Mouse (Mus musculus) 416B (cell line): ENCODE results near the gene Sgo1.
"Not testable (repeated sequence)": the region's sequence is repeated elsewhere in the genome, so short reads cannot be mapped to it uniquely, and the experiment has no call there.

Experiments
- DNase-seq: peaks from one replicate; pipeline ENCODE4 v3.0.0; 2011; ENCODE audit warnings: low read depth

Sgo1 gene

DNA sequence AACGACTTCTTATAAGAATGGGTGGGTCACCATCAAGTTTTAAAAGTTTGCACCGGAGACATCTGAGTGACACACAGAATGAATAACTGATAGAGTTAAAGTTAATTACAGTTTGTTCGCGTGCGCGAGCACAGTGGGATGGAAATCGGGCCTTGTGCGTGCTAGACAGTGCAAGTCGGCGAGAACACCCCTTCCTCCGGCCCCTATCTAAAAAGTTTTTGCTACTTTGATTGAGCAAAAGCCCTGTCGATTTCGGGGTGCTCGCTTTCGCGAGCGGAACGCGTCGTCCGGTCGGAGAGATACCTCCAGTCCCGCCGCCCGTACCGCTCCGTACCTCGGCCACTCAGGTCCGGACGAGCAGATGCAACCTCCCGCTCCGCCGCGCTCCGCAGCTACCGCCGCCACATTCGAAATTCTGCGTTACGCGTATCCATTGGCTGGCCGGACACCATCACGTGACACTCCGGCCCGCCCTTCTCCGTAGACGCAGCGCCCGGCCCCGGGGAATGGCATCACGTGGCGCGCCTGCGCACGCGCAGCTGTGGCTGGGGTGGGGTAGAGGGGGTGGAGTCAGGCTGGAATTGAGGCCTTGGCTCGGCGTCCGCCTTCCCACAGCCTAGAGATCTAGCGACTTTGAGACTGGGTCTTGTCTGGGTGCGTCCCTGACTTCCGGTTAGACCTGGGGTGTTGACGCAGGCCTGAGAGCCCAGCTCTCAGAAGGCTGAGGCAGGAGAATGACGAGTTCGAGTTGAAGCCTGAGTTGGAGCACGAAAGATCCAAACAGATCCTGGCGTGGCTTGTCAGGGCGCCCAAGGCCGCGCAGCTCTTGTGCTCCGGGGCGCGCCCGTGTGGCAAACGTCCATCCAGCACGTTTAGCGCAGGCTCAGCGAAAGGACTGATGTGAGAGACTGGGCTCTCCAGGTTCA, at the start of gene Sgo1:
Sgo1 (minus strand) TSS at position 457 of the 926 bp plus-strand sequence.
- peak; percentile 97 for DNase-seq

DNA sequence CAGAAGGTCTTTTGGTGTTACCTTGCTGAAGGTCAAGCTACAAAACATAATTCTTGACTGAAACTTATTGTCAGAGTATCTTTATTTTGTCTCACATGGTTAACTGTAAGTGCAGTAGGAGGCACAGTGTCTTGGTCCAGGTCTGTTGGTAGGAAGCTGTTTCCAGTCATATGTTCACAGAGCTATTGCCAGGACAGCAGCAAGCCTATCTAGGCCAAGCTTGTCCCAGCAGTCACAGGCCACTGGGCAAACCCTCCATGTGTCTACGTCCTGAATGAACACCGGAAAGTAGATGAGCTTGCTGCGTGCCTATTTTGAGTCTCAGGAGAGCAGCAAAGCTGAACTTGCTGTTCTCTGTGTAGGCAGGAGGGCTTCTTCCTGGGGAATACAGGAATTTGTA, 29.8 kb upstream of the Sgo1 start:
- DNase-seq: not testable (repeated sequence)

DNA sequence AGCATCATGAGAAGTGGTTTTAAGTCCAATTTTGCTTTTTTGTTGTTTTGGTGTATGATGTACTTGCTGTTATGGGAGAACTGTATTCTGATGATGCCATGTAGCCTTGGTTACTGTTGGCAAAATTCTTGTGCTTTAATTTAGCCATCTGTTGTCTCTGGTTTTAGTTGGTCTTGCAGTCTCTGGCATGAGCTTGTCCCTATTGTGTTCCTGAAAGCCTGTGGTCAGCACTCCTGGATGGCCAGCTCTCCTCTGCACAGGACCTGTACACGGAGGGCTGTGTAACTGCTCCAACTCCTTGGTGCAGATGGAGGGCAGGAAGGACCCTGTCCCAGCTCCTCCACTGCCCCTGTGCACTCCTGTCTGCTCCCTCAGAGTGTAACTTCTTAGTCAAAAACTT, 29.3 kb upstream of the Sgo1 start:
- no peak for DNase-seq

DNA sequence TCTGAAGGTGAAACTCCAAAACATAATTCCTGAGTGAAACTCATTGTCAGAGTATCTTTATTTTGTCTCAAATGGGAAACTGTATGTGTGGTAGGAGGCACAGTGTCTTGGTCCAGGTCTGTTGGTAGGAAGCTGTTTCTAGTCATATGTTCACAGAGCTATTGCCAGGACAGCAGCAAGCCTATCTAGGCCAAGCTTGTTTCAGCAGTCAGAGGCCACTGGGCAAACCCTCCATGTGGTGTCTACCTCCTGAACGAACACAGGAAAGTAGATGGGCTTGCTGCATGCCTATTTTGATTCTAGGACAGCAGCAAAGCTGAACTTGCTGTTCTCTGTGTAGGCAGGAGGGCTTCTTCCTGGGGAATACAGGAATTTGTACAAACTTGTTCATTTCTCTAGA, 26.0 kb upstream of the Sgo1 start:
- DNase-seq: not testable (repeated sequence)

DNA sequence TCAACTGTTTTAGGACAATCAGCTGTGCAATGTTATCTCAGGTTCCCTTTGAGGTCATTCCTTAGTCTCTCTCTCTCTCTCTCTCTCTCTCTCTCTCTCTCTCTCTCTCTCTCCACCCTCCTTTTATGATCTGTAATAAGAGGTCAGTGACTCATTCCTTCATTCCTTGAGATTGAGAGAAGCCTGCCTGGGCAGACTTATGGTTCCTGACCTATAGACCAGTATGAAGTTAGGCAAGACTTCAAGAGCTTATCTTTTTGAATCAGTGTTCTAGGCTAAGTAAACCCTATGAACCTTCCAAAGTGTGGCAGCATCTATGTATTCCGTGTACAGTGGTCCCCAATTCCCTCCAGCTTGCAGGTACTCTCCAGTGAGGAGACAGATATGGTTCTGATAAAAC, 25.3 kb upstream of the Sgo1 start:
- DNase-seq: no peak

DNA sequence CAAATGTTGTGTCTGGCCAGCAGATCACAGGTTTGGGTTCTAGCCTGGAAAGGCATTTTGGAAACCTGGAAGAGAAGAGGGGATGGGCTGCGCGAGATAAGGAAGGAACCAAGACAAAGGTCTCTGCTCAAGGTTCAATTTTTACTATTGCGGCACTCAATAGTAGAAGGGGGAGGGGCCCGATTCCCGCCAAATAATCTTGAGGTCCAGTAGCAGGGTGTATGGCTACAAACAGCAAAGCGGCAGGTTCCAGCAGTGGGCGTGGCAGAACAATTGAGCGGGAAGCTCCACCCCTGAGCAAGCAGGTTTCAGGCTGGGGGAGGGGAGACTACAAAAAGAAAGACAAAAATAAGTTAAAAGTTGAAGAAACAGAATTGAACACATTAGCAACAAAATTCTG, 8.4 kb upstream of the Sgo1 start:
- not testable (repeated sequence) for DNase-seq

DNA sequence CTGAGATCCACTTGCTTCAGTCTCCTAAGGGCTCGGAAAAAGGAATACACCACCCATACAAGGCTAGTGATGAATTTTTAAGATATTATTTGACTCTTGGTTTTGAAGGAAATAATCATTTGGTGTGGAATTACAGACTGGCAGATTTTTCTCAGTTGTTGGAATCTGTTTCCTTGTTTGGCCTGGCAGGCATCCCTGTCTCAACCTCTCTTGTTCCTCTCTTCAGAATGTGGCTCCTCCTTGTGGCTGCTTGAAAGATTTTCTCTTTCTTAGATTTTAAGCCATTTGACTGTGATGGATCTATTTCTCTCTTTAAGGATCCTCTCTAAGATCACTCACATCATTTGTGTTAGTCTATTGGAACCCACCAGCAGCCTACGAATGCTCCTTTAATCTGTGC, 4.9 kb upstream of the Sgo1 start:
- DNase-seq: peak; percentile 70

DNA sequence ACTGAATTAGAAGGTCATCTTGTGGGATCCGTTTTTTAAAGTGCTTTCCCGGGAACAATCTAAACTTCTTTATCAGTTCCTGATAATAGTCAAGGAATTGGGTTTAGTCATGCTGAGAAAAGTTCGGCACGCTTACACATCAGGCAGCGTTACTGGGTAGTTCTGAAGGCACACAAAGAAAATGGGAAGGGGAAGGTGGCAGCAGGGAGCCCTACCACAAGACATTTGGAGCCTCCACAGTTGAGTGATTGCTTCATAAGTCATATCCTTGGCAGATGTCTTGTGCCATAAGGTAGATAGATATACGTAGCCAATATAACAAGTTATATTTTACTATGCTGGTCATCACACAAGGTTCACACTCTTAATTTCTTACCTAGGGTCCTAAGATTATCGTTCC, 813 bp upstream of the Sgo1 start:
- peak; percentile 73 for DNase-seq

DNA sequence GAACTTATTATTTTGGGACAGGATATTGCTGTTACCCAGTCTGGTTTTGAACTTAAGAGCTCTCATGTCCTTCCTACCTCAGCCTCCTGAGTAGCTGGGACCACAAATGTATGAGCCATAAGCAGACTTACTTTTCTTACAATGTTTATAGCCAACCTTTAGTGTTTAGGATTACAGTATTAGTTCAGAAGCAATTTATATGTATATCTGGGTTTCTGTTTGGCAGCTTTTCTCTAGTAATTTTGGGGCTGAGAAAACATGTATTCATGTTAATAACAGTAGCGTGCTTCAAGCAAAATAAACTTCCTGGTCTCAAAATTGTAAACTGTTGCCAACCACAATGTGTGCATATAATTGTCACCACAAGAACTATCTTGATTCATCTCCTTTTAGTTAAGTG, 812 bp downstream of the Sgo1 start:
- DNase-seq: peak; percentile 64

DNA sequence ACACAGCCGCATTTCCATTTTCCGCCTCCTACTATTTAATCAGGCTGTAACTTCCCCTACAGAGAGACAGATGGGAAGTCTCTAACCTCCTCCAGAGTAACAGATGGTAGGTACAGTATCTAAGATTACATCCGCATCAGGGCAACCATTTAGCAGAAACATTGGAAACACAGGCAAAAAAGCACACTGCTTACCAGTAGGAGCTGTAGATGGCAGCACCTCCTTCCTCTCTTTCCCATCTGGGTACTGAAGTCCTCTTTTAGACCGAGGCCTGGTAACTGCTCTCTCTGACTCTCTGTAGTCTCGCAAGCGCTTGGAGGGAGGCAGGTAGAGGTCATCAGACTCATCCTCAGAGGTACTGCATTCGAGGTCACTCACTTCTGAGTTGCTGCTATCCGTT, 10.4 kb downstream of the Sgo1 start:
- DNase-seq: peak; percentile 53

DNA sequence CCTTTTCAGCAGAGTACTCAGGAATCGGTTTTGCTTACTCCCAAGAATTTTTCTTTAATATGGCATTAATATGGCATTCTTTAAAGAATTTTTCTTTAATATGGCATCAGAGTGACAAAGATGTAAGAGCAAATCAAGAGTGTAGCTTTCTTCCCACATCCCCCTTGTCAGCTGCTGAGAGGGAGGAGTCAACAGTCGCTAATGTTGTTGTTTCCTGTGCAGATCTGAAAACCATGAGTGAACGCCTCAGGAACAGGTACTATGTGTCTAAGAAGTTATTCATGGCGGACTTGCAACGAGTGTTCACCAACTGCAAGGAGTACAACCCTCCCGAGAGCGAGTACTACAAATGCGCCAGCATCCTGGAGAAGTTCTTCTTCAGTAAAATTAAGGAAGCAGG, 18.7 kb downstream of the Sgo1 start:
- DNase-seq: no peak

DNA sequence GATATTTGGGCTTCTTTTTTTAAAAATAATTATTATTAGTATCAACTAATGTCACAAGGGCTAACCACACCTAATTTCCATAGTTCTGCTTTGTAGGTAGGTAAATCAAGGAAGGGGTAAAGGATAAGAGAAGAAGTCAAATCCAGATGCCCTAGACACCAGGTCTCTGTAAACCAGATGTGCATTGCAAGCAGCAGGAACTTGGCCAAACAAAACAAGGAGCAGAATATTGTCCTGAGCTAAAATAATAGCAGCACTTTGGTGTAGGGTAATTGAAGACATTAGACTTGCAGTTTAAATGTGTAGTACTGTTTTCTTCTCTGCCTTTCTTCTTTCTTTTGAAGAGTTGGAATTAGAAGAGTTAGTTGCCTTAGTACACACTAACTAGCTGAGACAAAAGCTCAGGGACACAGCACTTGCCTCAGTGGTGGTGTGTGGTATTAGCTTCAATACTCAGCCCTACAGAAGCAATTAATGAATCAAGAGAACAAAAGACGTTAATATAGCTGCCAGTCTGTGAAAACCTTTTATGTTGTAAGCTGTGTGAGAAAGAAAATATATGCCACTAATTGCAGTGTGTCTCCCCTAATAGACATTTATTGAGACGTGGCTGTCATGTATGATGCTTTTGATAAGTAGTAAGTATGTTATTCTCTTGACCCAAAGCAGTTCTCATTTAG, 24.3 kb downstream of the Sgo1 start:
- no peak for DNase-seq

DNA sequence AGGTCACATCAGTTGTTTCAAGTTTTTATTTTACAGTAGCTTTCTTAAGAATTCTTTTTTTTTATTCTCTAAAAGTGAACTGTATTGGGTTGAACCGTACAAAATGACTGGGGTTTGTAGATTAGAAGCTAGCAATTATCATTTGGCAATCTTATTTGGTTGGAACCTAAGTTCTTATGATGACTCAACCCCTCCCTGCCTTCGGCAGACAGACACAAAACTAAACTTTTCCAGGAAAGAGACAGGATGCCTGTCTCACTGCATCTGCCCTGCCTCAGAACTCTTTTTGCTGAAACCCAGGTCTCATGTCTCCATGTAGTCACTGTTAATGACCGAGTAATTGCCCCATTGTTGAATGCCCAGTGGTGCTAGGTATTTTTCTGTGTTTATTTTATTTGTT, 24.9 kb downstream of the Sgo1 start:
- peak; percentile 27 for DNase-seq

DNA sequence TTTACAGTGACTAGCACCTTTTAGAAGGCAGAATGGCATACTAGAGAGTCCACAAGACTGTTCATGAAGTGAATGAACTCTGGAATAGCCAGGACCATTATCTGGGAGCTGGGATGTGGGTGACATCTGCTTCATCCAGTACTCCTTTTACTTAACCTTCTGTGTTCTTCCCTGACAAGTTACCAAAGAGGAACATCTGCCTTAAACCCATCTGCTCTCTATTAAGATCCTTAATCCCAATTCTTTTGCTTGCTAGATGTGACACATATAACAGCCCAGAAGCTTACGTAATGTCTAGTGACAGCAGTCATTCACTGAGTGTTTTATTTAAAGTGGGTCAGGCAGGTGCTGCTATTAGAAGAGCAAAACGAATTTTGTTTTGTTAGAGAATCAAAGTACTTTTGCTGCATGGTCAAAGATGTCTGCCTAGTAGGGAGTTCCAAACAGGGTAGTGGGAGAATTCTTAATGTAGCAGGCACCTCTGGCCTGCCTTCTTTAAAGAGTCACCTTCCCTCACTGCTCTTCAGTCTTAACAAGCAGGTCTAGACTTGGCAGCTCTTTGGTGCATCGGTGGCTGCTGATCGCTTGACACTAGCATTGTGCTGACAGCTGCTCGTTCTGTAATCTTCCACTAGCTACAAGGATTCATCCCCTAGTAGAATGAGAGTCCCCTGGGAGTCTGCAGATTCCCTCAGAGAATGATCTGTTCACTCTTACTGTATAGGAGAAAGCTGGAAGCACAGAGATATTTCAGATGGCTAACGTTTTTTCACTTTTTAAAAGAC, 27.9 kb downstream of the Sgo1 start:
- DNase-seq: no peak

DNA sequence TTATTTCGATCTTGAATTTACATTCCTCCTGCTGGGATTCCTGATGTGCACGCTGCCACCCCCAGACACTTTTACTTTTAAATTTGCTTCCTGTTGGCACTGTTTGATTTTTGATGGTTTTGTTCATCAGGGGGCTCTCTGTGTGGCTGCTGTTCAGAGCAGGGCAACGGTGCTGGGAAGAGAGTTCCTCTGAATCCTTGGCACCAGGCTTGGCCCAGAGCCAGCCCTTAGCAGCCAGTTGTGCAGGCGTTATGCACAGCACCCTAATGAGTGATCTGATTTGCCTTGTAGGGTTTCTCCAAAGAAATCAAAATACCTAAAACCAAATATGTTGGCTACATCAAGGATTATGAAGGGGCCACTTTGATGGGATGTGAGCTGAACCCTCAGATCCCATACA, 29.4 kb downstream of the Sgo1 start:
- no peak for DNase-seq

DNA sequence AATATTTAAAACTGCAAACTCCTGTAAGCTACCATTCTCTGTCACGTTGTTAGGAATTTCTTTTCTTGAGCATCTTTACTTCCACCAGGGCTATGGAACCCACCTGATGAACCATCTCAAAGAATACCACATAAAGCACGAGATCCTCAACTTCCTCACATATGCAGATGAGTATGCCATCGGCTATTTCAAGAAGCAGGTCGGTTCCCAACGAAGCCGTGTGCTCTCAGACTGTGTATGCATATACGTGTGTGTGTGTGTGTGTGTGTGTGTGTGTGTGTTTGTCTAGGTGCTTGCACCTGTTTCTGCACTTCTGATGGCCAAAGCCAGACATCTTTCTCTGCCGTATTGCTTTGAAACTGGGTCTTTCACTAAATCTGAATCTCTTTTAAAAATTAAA, 29.9 kb downstream of the Sgo1 start:
- DNase-seq: no peak

DNA sequence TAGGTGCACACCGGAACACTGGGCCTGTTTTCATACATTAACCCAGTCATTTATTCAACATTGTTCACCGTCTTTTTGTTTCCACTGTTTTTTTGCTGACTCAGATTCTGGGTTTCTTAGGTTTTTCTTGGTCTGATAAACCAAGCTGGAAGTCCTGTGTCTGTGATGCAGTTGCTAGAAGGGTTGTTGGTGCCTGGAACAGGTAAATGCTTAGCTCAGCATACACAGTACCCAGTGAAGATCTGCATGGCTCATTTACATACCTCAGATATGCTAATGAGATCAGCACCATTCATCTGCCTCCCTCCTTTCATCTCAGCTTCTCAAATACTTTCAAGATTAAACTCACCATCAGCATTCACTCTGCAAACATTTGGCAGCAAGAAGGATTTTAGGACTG, 30.5 kb downstream of the Sgo1 start:
- no peak for DNase-seq

DNA sequence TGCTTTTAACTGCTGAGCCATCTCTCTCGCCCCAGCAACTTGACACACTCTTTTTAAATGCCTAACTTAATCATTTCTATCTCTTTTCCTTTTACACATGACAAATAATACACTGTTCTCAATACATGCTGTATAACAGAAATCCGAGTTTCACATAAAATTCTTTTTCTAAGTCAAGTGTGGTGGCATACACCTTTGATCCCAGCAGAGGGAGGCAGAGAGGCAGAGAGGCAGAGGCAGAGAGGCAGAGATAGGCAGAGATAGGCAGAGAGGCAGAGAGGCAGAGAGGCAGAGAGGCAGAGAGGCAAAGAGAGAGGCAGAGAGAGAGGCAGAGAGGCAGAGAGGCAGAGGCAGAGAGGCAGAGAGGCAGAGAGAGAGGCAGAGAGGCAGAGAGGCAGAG, 31.7 kb downstream of the Sgo1 start:
- peak; percentile 45 for DNase-seq

DNA sequence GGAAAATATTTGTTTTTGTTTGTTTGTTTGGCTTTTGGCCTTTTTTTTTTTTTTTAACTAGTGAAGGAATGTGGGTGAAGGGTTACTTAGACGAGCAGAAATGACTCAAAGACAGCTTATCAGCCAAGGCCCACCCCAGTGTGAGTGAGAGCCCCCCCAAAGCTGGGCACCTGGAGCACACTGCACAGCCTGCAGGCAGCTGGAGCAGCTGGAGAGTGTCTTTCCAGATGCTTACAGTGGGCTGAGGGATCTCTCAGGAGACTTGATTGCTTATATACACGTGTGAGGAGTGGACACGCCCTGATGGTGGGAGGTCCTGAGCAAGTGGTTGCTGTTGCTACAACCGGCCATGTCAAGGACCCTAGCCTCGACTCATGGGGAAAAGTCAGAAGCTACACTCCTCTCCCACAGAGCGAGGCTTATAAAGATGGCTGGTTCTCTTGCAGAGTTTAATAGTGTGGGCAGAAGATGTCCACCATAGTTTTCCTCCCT, 32.7 kb downstream of the Sgo1 start:
- no peak for DNase-seq

DNA sequence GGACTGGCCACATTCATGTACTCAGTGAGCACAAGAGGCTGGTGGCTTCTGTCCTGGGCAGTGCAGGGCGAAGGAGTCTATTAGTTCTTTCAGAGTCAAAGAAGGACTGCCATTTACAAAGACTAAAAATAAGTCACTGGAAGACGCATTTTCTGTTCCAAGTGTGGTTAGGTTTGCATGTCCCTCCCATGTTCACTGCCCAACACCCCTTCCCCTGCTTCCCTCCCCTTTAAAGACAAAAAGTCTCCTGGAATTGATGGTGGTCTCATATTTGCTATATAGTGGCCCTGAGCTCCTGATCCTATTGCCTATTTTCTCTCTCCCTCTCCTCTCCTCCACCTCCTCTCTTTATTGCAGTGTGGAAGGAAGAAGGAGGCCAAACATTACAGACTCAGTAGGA, 33.2 kb downstream of the Sgo1 start:
- DNase-seq: no peak

DNA sequence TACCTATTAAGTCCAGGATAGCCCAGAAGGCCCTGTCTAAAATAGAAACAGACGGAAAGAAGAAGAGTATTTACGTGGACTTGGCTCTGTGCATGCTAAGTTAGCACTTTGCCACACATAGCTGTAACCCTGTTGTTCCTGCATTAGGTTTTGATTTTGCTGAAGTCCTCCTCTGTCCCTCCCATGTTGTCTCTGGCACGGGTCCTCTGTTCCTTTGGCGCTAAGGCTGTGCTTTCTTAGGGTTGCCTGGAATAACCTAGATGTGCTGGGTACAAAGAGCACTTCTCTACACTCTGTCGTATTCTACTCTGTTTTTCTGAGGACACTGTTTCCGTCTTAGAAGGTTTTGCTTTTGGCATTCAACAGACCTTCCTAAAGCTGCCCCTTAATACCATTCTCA, 34.1 kb downstream of the Sgo1 start:
- DNase-seq: no peak

DNA sequence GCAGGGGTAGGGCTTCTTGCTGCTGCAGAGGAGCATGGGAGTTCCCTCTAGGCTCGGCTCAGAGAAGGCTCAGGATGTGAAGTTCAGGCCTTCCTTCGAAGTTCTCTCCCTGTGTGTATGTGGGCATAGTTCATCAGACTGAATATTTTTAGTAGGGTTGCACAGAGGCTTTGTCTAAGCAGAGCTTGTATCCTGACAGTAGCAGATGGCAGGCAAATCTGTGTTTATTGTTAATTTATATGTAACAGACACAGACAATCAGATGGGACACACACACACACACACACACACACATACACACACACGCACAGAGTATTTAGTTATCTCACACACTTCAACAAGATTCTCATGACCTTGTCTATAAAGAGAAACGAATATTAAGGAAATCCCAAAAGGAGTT, 34.5 kb downstream of the Sgo1 start:
- no peak for DNase-seq

DNA sequence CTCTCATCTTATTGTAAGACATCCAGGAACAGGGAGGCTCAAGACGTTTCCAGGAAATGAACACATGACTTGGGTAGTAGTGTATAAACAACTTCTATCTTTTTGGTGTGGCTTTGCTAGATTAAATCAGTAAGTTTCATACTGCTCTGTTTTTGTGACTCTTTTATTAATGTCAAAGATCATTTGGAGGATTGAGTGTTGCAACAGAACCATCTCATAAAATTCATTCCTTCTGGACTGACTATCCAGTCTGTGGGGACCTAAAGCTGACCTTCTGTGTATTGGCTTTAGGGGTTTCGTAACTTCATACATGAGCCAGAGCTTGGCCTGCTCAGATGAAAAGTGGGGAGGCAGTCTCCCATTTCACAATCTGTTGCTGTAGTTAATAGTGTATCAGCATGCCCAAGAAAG, 38.9 kb downstream of the Sgo1 start:
- DNase-seq: peak; percentile 53
